Mouse (Mus musculus) heart, adult 18-20 months (tissue): Measurements from ENCODE around the gene Zmiz1. TPM values are rescaled to one million over a fixed set of nuclear protein-coding genes. Genes with fewer than 3 reads are reported as not detected.

Experiments
- DNase-seq, 2 experiments: peaks; one replicate each; pipeline ENCODE4 v3.0.0; 2021 to 2022; ENCODE audit warnings: mixed read lengths in 1 of 2
- microRNA-seq, 2 experiments: library from miRNA; unstranded; fragments of <30 nt; microRNA quantifications; one replicate each; pipeline ENCODE4 v1.2.0; 2022
- total RNA-seq, 2 experiments: library from RNA; stranded (reverse); gene quantifications; 2 replicates each; pipeline ENCODE4 v1.2.3; 2021

The Zmiz1 gene
- total RNA-seq, 2 experiments from 2014 or later = 32.5 to 38.5 TPM

DNA sequence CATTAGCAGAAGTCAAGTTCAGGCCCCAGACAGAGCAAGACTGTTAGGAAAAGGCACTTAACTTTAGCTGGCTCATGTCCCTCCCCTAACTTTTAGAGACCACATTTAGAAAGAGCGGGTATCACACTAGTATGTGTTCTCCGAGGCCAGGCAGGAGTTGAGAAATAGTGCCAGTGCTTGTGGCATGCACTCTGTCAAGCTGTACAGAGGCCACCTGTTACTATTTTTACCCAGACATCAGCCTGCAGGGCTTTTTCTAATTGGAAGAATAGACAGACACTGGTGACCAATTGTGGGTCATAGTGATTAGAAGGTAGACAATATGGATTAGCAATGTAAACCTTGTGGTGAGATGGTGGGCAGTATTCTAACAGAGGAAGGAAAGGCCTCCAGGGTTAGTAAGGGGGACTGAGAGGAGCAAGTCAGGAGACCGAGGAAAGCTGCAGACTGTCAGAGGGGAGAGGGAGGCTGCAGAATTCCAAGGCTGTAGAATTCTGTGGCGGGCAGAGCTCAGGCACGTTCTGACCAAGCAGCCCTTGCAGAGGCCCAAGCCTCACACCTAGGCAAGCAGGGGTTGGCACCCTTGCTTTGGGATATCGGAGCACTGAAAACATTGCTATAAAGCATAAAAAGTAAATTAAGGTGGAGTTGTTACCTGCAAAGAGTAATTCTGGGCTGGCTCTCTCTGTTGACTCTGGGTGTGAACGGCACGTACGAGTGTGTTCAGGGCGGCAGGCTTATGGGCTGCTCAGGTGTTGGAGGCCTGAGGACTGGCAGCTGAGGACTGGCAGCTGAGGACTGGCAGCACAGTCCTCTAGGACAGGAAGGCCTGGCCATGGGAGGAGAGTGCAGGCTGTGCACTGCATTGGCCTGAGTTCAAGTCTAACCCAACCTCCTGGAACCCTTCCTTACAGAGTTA, 228.3 kb downstream of the Zmiz1 start:
- DNase-seq = peak; percentile 35 to 68

GRCm38 (mm10) chr14:25693271-25693887, 234.4 kb downstream of the Zmiz1 start:
- no peak for DNase-seq

GRCm38 (mm10) chr14:25693888-25694568, 235.0 kb downstream of the Zmiz1 start, which contains the start of gene Ppif:
TSS of gene Ppif (plus strand) at chr14:25694154.
- DNase-seq = peak; percentile 95 to 97

DNA sequence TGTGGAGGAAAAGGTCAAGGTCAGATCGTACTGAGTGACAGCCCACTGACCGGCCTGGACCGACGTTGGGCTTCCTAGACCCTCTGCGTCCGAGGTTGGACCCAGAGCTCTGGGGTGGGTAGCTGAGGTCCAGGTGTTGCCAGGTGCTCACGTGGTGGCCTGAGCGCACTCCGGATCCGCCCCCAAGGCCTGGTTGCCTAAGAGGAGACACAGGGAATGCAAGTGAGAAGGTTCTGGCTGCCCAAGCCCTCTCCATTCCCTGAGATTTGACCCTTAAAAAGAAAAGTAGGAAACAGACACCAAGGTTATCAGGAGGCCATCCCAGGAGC, 235.5 kb downstream of the Zmiz1 start:
- DNase-seq = no peak

GRCm38 (mm10) chr14:25695059-25695458, 236.1 kb downstream of the Zmiz1 start:
- DNase-seq = peak in 1 of 2 experiments; percentile 22

- peak; percentile 56 for DNase-seq
These were observed 237.4 kb downstream of the Zmiz1 start for GRCm38 (mm10) chr14:25696356-25696755.

- peak in 1 of 2 experiments; percentile 46 for DNase-seq
These were observed 243.0 kb downstream of the Zmiz1 start for GRCm38 (mm10) chr14:25701986-25702385.

GRCm38 (mm10) chr14:25707691-25708181, 248.8 kb downstream of the Zmiz1 start:
- DNase-seq = peak; percentile 77 to 83

GRCm38 (mm10) chr14:25708451-25708850, 249.5 kb downstream of the Zmiz1 start:
- DNase-seq = peak; percentile 80 to 91

GRCm38 (mm10) chr14:25708917-25709316, 249.9 kb downstream of the Zmiz1 start:
- DNase-seq = peak; percentile 71 to 82

GRCm38 (mm10) chr14:25710073-25710472, 251.1 kb downstream of the Zmiz1 start:
- peak; percentile 58 to 79 for DNase-seq

GRCm38 (mm10) chr14:25710681-25711080, 251.7 kb downstream of the Zmiz1 start:
- DNase-seq = peak in 1 of 2 experiments; percentile 25

GRCm38 (mm10) chr14:25711177-25711576, 252.2 kb downstream of the Zmiz1 start:
- no peak for DNase-seq

GRCm38 (mm10) chr14:25711602-25712001, 252.6 kb downstream of the Zmiz1 start:
- no peak for DNase-seq

DNA sequence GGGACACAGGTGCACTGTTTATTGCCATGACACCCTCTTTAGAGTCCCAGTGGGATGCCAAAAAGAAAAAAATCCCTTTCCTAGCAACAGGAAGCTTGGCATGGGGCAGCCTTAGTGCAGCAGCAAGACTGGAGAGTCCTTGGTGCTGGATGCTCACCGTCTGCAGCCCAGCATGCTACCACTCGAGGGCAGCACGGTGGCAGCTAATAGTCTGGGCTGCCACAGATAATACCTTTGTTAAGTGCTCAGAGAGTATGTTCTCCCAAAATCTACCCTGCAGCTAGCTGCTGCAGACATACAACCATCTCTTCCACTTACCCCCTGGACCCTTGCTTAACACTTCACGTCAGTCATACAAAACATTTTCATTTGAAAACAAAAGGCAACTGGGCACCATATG, 254.5 kb downstream of the Zmiz1 start:
- DNase-seq = peak in 1 of 2 experiments; percentile 34

Small RNA genes within 50 kb of the gene (microRNA-seq; reads per million reads assigned to microRNA genes)
- gene Mir3075 = 0 to 0.38 reads per million in 2 experiments

Other genes starting within 250 kb of the Zmiz1 start
- 100 to 1,000 TPM; 287 to 306 TPM for gene Ppif, start 235.0 kb downstream of the Zmiz1 start, total RNA-seq